Comparison of ENCODE assay signal across 18 mouse cellular contexts in genomic region chr12:88445471-88445870, GRCm38 (mm10).
DNase-seq lines count a peak whose midpoint lies in the region; ATAC-seq lines count a peak whose summit lies in the region.
"Had no signal": no experiment of that assay in that cellular context is flagged by ENCODE, and none has a peak within 500 bp of the region (broad histone marks: within the 10 kb centered on the region; RNA-seq: fewer than 3 reads in every experiment).

No protein-coding gene starts in this region.

- peak; percentile 36 for ATAC-seq in activated CD4-positive, CD25-positive, alpha-beta regulatory T cell, adult 4 months
- ATAC-seq in granulocyte monocyte progenitor cell, adult 5-6 weeks (replicated peaks; ENCODE audit: poor library complexity, severe bottlenecking), result peak; percentile 89
- peak; percentile 84 for ATAC-seq in megakaryocyte progenitor cell, adult 5-6 weeks (replicated peaks; ENCODE audit: poor library complexity)
- ATAC-seq in cerebellum, adult (ENCODE audit: insufficient number of reproducible peaks, low FRiP score, low TSS enrichment), result no peak
- ATAC-seq: CD4-positive, CD25-positive, alpha-beta regulatory T cell, adult 4 months; forebrain, embryonic 13.5 days; hindbrain, postnatal 0 days; intestine, embryonic 15.5 days had no signal

- no peak for DNase-seq in spleen, postnatal 4 days (ENCODE audit: low spot score in 2 of 2)
- no peak for DNase-seq in adrenal gland, adult 8-10 months
- DNase-seq: adrenal gland, postnatal 25 days; B cell, adult 2 months; cerebellum, adult 11 months; cerebellum, adult 8-10 months; cerebellum, postnatal 14 days; gastrocnemius, postnatal 36 days; heart, adult 18-20 months; heart, postnatal 14 days had no signal
